Mouse (Mus musculus) heart, adult 2 months (tissue): ENCODE results near the gene Abcg1. TPM values are rescaled to one million over a fixed set of nuclear protein-coding genes. Genes with fewer than 3 reads are reported as not detected.

ENCODE experiments used
- DNase-seq, 2 experiments: peaks; one replicate each; pipeline ENCODE4 v3.0.0; 2021
- H3K27ac ChIP-seq: fragments of 200-600 bp; 2 replicates; pipeline ENCODE4 v1.8.1; 2022
- H3K27me3 ChIP-seq: fragments of 200-500 bp; 2 replicates; pipeline ENCODE4 v1.6.1; 2012; ENCODE audit warnings: mild to moderate bottlenecking, low read length, inconsistent platforms, mixed read lengths; ENCODE audit not compliant: control insufficient read depth, insufficient read depth
- H3K36me3 ChIP-seq: fragments of 200-500 bp; 2 replicates; pipeline ENCODE4 v1.6.1; 2012; ENCODE audit warnings: low read length, inconsistent platforms; ENCODE audit not compliant: control insufficient read depth, insufficient read depth
- H3K4me1 ChIP-seq: fragments of 200-500 bp; 2 replicates; pipeline ENCODE4 v1.6.1; 2011; ENCODE audit warnings: low read length; ENCODE audit not compliant: control insufficient read depth, insufficient read depth
- H3K4me3 ChIP-seq: fragments of 200-600 bp; 2 replicates; pipeline ENCODE4 v1.8.1; 2022
- H3K79me2 ChIP-seq: fragments of 200-500 bp; replicated peaks from 2 replicates; pipeline ENCODE4 v1.6.1; 2012; ENCODE audit warnings: mild to moderate bottlenecking, inconsistent platforms, low read length, moderate library complexity, mixed read lengths; ENCODE audit not compliant: control insufficient read depth, insufficient read depth
- H3K9ac ChIP-seq: fragments of 200-500 bp; 2 replicates; pipeline ENCODE4 v1.6.1; 2012; ENCODE audit warnings: low read depth, mild to moderate bottlenecking, control low read depth, inconsistent platforms, low read length, mixed read lengths
- CTCF ChIP-seq: fragments of 200-600 bp; IDR thresholded peaks from 2 replicates; pipeline ENCODE4 v1.8.1; 2022; ENCODE audit warnings: antibody characterized with exemption, mild to moderate bottlenecking, moderate library complexity
- EP300 ChIP-seq: fragments of 200-500 bp; IDR thresholded peaks from 2 replicates; pipeline ENCODE4 v1.6.1; 2011; ENCODE audit warnings: low read depth, low read length, control low read depth; ENCODE audit not compliant: insufficient read depth
- POLR2A ChIP-seq: fragments of 200-500 bp; IDR thresholded peaks from 2 replicates; pipeline ENCODE4 v1.6.1; 2011; ENCODE audit warnings: mild to moderate bottlenecking, low read depth, low read length, control low read depth; ENCODE audit not compliant: insufficient read depth
- WGBS: fragments of 180-500 bp; shearing (Covaris S2); methylation state at CpG from one replicate; pipeline ENCODE4 v1.1.7; 2018; 5-methylcytosine and 5-hydroxymethylcytosine counted together
- intact Hi-C: fragments of 180-260 bp; cut with DNase I; formaldehyde crosslinking; loops from one replicate; pipeline ENCODE4 v1.15.1; 2025
- polyA plus RNA-seq: library from polyadenylated mRNA; depleted of rRNA; stranded (reverse); fragments of >200 nt; gene quantifications from 2 replicates; pipeline ENCODE4 v1.2.3, GENCODE M21; 2012
- total RNA-seq, 2 experiments: library from RNA; stranded (reverse); gene quantifications; 2 replicates each; pipeline ENCODE4 v1.2.3; 2021

Abcg1 gene
- total and polyA plus RNA-seq, 3 experiments: 2.9 to 7.2 (median 7.0) TPM

- H3K27me3 ChIP-seq: no peaks in the 10 kb centered on the region
- no peak overlapping the region for H3K9ac ChIP-seq
- H3K79me2 ChIP-seq: no peaks in the 10 kb centered on the region
- no peaks in the 10 kb centered on the region for H3K36me3 ChIP-seq
- DNase-seq: no peak
- H3K27ac ChIP-seq: no peak overlapping the region
- TF ChIP-seq CTCF (no peak), POLR2A (no peak), EP300 (no peak)
- no peak overlapping the region for H3K4me3 ChIP-seq
- WGBS: 86% methylated on average over 22 of the region's 22 CpGs
- intact Hi-C loops: no loop called here
- peaks cover 3% of the 10 kb centered on the region; the same call in 1 of the 2 replicates for H3K4me1 ChIP-seq
These were observed 21.2 kb upstream of the Abcg1 start for GRCm38 (mm10) chr17:31036168-31036876.

DNA sequence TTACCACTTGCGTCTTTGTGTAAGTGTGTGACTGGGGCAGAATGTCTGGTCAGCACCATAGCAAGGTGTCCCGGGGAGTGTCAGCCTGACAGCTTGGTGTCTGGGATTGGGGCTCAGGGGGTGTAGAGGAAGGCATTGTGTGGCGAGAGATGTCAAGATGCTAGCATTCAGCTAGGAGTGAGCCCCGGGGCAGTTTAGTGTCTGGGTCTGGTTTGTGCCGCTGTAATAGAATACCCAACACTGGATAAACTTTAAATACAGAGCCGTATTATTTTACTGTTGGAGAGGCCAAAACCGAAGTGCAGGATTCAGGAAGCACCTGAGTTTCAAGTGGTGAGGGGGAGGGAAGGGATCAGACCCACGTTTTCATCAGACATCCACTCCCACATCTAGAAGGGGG lies 20.1 kb upstream of the Abcg1 start:
- intact Hi-C loops: no loop called here
- H3K9ac ChIP-seq: no peak overlapping the region
- 83% methylated on average over 8 of the region's 8 CpGs for WGBS
- peaks cover 3% of the 10 kb centered on the region; the same call in 1 of the 2 replicates for H3K4me1 ChIP-seq
- no peaks in the 10 kb centered on the region for H3K27me3 ChIP-seq
- H3K4me3 ChIP-seq: no peak overlapping the region
- no peak for DNase-seq
- H3K79me2 ChIP-seq: no peaks in the 10 kb centered on the region
- no peaks in the 10 kb centered on the region for H3K36me3 ChIP-seq
- H3K27ac ChIP-seq: no peak overlapping the region
- TF ChIP-seq EP300 (no peak), CTCF (no peak), POLR2A (no peak)

DNA sequence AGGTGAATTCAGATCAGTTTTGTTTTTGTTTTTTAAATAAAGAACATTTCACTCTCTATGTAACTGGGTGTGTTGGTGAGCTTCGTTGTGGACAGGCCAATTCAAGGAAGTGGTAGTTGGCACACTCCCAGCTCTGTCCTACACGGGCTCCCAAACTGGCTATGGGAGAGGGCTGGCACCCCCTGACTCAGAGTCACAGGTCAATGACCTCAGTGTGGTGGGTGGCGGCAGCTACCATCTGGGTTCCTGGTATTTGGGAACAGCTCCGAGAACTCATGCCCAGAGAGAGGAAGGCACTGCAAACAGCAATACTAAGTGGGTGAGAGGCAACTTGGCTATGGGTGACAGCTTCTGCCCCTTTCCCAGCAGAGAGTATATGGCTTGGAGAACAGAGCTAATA lies 19.1 kb upstream of the Abcg1 start:
- peaks cover 3% of the 10 kb centered on the region; the same call in 1 of the 2 replicates for H3K4me1 ChIP-seq
- intact Hi-C loops: no loop called here
- no peaks in the 10 kb centered on the region for H3K27me3 ChIP-seq
- no peak overlapping the region for H3K4me3 ChIP-seq
- no peaks in the 10 kb centered on the region for H3K36me3 ChIP-seq
- no peak overlapping the region for H3K9ac ChIP-seq
- no peak overlapping the region for H3K27ac ChIP-seq
- H3K79me2 ChIP-seq: no peaks in the 10 kb centered on the region
- 48% methylated on average over 4 of the region's 4 CpGs for WGBS
- TF ChIP-seq POLR2A (no peak), CTCF (no peak), EP300 (no peak)
- peak; percentile 39 to 67 for DNase-seq

DNA sequence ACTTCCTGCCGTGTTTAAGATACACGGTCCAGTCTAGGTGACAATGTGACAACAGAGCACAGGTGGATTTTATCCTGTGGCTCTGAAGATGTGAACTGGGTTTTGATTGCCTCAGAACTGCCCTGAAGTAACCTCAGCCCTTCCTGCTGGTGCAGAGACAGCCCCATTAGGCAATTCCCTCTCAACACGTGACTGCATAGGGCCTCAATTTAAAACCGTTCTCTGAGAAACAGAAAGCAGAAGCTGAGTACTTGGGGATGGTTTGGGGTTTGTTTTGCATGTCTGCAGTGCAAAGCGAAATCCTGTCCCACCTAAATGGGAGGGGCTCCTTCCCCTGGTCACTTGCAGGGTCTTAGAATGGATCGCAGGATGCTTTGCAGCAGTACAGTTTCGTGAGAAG lies 17.8 kb upstream of the Abcg1 start:
- peak in 1 of 2 experiments; percentile 50 for DNase-seq
- 53% methylated on average over 7 of the region's 7 CpGs for WGBS
- Histone ChIP-seq H3K36me3 (no peaks in the 10 kb centered on the region), H3K27ac (no peak overlapping the region), H3K4me1 (peaks cover 2% of the 10 kb centered on the region; the same call in 1 of the 2 replicates), H3K9ac (no peak overlapping the region), H3K79me2 (no peaks in the 10 kb centered on the region), H3K4me3 (no peak overlapping the region), H3K27me3 (no peaks in the 10 kb centered on the region)
- intact Hi-C loops: no loop called here
- TF ChIP-seq EP300: no peak
- TF ChIP-seq CTCF: no peak
- no peak for TF ChIP-seq POLR2A

DNA sequence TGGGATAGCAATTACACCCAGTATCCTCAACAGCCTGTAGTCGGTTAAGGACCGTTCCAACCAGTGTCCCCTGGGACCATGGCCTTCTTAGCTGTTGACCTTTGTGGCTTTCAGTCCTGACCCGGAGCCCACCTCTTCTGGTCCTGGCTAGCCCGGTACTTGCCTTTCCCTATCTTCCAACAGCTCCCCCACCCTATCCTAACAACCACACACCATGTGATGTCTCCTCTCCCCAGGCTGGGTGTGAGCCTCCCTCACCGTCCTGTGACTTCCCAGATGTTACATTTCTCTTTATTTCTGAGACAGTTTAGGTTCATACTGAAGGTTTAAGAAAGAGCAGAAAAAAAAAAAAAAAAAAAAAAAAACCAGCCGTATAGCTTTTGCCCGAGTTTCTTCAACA lies 17.1 kb upstream of the Abcg1 start:
- whole genome bisulfite sequencing: 60% methylated on average over 7 of the region's 7 CpGs
- TF ChIP-seq CTCF (no peak), EP300 (no peak), POLR2A (no peak)

DNA sequence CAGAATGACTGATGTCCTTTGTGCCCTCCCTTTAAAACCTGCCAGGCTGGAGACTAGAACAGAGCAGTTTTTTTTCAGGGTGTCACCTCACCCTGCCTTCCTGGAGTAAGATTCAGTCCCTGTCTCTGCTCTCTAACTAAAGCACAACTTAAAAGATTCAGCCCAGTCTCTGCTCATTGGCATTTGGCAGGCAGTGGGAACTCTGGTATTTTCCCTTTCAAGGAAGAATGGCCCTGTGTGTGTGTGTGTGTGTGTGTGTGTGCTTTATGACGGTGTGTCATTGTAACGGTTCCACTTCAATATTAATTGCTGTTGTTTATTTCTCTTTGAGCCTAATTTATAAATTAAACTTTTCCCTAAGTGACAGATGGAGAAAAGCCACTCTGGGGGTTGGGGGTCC lies 14.7 kb upstream of the Abcg1 start:
- TF ChIP-seq POLR2A: no peak
- no peak for TF ChIP-seq EP300
- no peak for TF ChIP-seq CTCF
- Histone ChIP-seq H3K9ac (no peak overlapping the region), H3K36me3 (no peaks in the 10 kb centered on the region), H3K27me3 (no peaks in the 10 kb centered on the region), H3K79me2 (no peaks in the 10 kb centered on the region), H3K4me1 (peaks cover 2% of the 10 kb centered on the region; the same call in 1 of the 2 replicates), H3K4me3 (no peak overlapping the region), H3K27ac (no peak overlapping the region)
- no peak for DNase-seq
- intact Hi-C loops: no loop called here
- WGBS: 74% methylated on average over 2 of the region's 2 CpGs

More for the DNA sequence above, 17.1 kb upstream of the Abcg1 start:
- H3K36me3 ChIP-seq: no peaks in the 10 kb centered on the region
- H3K79me2 ChIP-seq: no peaks in the 10 kb centered on the region
- H3K27ac ChIP-seq: no peak overlapping the region
- intact Hi-C loops: no loop called here
- peaks cover 2% of the 10 kb centered on the region; the same call in 1 of the 2 replicates for H3K4me1 ChIP-seq
- H3K27me3 ChIP-seq: no peaks in the 10 kb centered on the region
- no peak for DNase-seq
- H3K4me3 ChIP-seq: no peak overlapping the region
- H3K9ac ChIP-seq: no peak overlapping the region
